Mouse (Mus musculus) embryonic facial prominence, embryonic 12.5 days (tissue): ENCODE data around the gene Gm20425. TPM values are rescaled to one million over a fixed set of nuclear protein-coding genes. Genes with fewer than 3 reads are reported as not detected.

Source experiments
- ATAC-seq: fragments of 200-750 bp; cut with Nextera tagmentation; 2 replicates; pipeline ENCODE4 v1.8.0; 2017; ENCODE audit not compliant: insufficient number of reproducible peaks, insufficient read depth, low FRiP score, low TSS enrichment
- H3K27ac ChIP-seq: fragments of 300-500 bp; sonication (generic); 2 replicates; pipeline ENCODE4 v1.5.1; 2016; ENCODE audit warnings: mild to moderate bottlenecking
- H3K27me3 ChIP-seq: fragments of 300-500 bp; sonication (generic); 2 replicates; pipeline ENCODE4 v1.6.1; 2016; ENCODE audit warnings: mild to moderate bottlenecking, moderate library complexity
- H3K36me3 ChIP-seq: fragments of 300-500 bp; sonication (generic); 2 replicates; pipeline ENCODE4 v1.6.1; 2016; ENCODE audit warnings: mild to moderate bottlenecking
- H3K4me1 ChIP-seq: fragments of 300-500 bp; sonication (generic); 2 replicates; pipeline ENCODE4 v1.6.1; 2016
- H3K4me2 ChIP-seq: fragments of 300-500 bp; sonication (generic); replicated peaks from 2 replicates; pipeline ENCODE4 v1.6.1; 2016; ENCODE audit warnings: mild to moderate bottlenecking, moderate library complexity
- H3K4me3 ChIP-seq: fragments of 300-500 bp; sonication (generic); 2 replicates; pipeline ENCODE4 v1.5.1; 2016; ENCODE audit warnings: mild to moderate bottlenecking
- H3K9ac ChIP-seq: fragments of 300-500 bp; sonication (generic); 2 replicates; pipeline ENCODE4 v1.6.1; 2016; ENCODE audit warnings: mild to moderate bottlenecking, moderate library complexity
- H3K9me3 ChIP-seq: fragments of 300-500 bp; sonication (generic); 2 replicates; pipeline ENCODE4 v1.6.1; 2016; ENCODE audit warnings: mild to moderate bottlenecking, moderate library complexity
- WGBS: fragments of 180-500 bp; shearing (Covaris S2); methylation state at CpG from one replicate; pipeline ENCODE4 v1.1.7; 2016; 5-methylcytosine and 5-hydroxymethylcytosine counted together
- polyA plus RNA-seq: library from polyadenylated mRNA; unstranded; fragments of >200 nt; fragmentation: Nextera tagmentation; extraction: Ambion mirVana; gene quantifications from 2 replicates; pipeline ENCODE4 v1.2.1, GENCODE M21; 2016

Gene Gm20425
- polyA plus RNA-seq, 1 experiment from 2014 or later = 0.60 TPM

DNA sequence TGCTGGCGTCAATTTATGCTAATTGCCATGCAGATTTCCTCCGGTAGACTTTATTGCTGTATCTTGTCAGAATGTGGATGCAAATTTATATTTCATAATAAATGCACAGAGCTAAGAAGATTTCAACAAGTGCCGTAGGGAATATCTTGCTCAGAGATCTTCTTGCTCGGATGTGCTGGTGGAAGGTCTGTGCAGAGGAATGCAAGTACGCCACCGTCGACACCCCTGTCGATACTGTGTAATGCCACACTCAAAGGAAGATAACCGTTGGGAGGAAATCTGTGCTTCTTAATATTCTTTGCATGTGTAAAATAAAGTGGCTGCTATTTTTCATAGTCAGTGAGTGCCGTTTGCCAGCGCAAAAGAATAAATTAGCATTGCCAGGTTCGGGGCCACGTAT is 83.0 kb downstream of the Gm20425 start:
- WGBS = 65% methylated on average over 13 of the region's 13 CpGs
- no peak overlapping the region for H3K27ac ChIP-seq
- no peaks in the 10 kb centered on the region for H3K9me3 ChIP-seq
- H3K4me3 ChIP-seq = no peak overlapping the region
- H3K36me3 ChIP-seq = no peaks in the 10 kb centered on the region
- H3K9ac ChIP-seq = no peak overlapping the region
- no peak overlapping the region for H3K4me2 ChIP-seq
- H3K27me3 ChIP-seq = no peaks in the 10 kb centered on the region
- no peak for ATAC-seq
- H3K4me1 ChIP-seq = peaks cover 13% of the 10 kb centered on the region; the same call in 1 of the 2 replicates

DNA sequence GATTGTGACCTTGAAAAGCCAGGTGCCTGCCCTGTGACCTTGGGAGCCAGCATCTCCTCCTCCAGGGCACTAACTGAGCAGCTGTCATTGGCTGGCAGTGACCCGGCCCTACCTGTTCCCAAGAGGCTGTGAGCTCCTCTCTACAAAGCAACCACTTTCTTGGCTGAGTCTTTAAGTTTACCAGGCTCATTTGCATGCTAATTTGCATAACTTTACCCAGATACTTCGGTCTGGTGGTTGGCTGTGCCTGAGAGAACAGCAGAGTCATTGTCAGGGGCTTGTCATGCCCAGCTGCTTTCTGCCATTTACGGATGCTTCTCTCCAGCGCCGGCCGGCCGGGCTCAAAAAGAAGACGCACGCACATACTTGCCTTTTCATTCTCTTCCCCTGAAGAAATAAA is 83.4 kb downstream of the Gm20425 start:
- H3K36me3 ChIP-seq = no peaks in the 10 kb centered on the region
- peaks cover 13% of the 10 kb centered on the region; the same call in 1 of the 2 replicates for H3K4me1 ChIP-seq
- H3K9ac ChIP-seq = no peak overlapping the region
- no peak for ATAC-seq
- WGBS = 22% methylated on average over 9 of the region's 9 CpGs
- H3K4me2 ChIP-seq = no peak overlapping the region
- H3K4me3 ChIP-seq = no peak overlapping the region
- no peaks in the 10 kb centered on the region for H3K9me3 ChIP-seq
- H3K27me3 ChIP-seq = no peaks in the 10 kb centered on the region
- no peak overlapping the region for H3K27ac ChIP-seq

- no peaks in the 10 kb centered on the region for H3K27me3 ChIP-seq
- no peak overlapping the region for H3K4me2 ChIP-seq
- no peak overlapping the region for H3K4me3 ChIP-seq
- peaks cover 13% of the 10 kb centered on the region; the same call in 1 of the 2 replicates for H3K4me1 ChIP-seq
- H3K9me3 ChIP-seq = no peaks in the 10 kb centered on the region
- WGBS = 73% methylated on average over 10 of the region's 10 CpGs
- no peak for ATAC-seq
- no peak overlapping the region for H3K27ac ChIP-seq
- no peaks in the 10 kb centered on the region for H3K36me3 ChIP-seq
- H3K9ac ChIP-seq = no peak overlapping the region
Measured at GRCm38 (mm10) chr9:103146257-103146656, 83.8 kb downstream of the Gm20425 start.

- H3K27ac ChIP-seq = no peak overlapping the region
- H3K9ac ChIP-seq = no peak overlapping the region
- 28% methylated on average over 5 of the region's 5 CpGs for WGBS
Measured at GRCm38 (mm10) chr9:103145351-103145750, 84.8 kb downstream of the Gm20425 start.

DNA sequence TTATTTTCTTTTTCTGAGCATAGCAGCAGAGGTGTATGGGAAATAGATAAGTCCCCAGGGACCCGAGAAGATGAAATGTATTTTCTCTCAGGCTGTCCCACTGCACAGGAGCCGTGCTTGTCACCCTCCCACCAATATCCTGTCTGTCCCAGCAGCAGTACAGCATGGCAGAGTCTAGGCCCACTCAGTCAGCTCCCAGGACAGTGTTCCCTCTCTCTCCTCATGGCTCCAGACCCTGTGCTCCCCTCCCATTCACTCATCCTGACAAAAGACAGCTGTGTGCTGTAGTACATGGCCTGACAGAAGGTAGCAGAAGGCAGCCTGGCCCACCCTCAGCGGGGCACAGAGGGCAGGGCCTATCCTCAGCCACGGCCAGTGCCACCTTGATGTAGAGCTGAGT is 86.2 kb downstream of the Gm20425 start:
- 0 out of 2 replicates have a peak, but pooled peaks have one; percentile 25 for ATAC-seq

More at GRCm38 (mm10) chr9:103145351-103145750, 84.8 kb downstream of the Gm20425 start:
- Histone ChIP-seq H3K27me3 (no peaks in the 10 kb centered on the region), H3K4me3 (no peak overlapping the region), H3K36me3 (no peaks in the 10 kb centered on the region), H3K4me2 (no peak overlapping the region), H3K9me3 (no peaks in the 10 kb centered on the region), H3K4me1 (peaks cover 15% of the 10 kb centered on the region; the same call in 1 of the 2 replicates)
- no peak for ATAC-seq

GRCm38 (mm10) chr9:103141266-103141665 is 88.8 kb downstream of the Gm20425 start:
- H3K27ac ChIP-seq = no peak overlapping the region
- H3K27me3 ChIP-seq = no peaks in the 10 kb centered on the region
- no peak overlapping the region for H3K4me2 ChIP-seq
- no peaks in the 10 kb centered on the region for H3K9me3 ChIP-seq
- no peak overlapping the region for H3K4me3 ChIP-seq
- ATAC-seq = no peak
- H3K36me3 ChIP-seq = no peaks in the 10 kb centered on the region
- H3K4me1 ChIP-seq = peaks cover 10% of the 10 kb centered on the region; the same call in 1 of the 2 replicates
- 86% methylated on average over 7 of the region's 7 CpGs for whole genome bisulfite sequencing
- H3K9ac ChIP-seq = no peak overlapping the region

More for the DNA sequence above, 86.2 kb downstream of the Gm20425 start:
- Histone ChIP-seq H3K9me3 (no peaks in the 10 kb centered on the region), H3K4me2 (no peak overlapping the region), H3K27ac (no peak overlapping the region; the same call in 1 of the 2 replicates), H3K4me3 (no peak overlapping the region), H3K36me3 (no peaks in the 10 kb centered on the region), H3K9ac (no peak overlapping the region), H3K27me3 (no peaks in the 10 kb centered on the region), H3K4me1 (peaks cover 15% of the 10 kb centered on the region; the same call in 1 of the 2 replicates)
- 56% methylated on average over 4 of the region's 4 CpGs for WGBS

- Histone ChIP-seq H3K9ac (no peak overlapping the region), H3K9me3 (no peaks in the 10 kb centered on the region), H3K4me2 (no peak overlapping the region), H3K36me3 (no peaks in the 10 kb centered on the region), H3K4me1 (peaks cover 7% of the 10 kb centered on the region; the same call in 1 of the 2 replicates), H3K27ac (no peak overlapping the region), H3K4me3 (no peak overlapping the region), H3K27me3 (no peaks in the 10 kb centered on the region)
- no peak for ATAC-seq
- 76% methylated on average over 6 of the region's 6 CpGs for WGBS
Measured at GRCm38 (mm10) chr9:103140384-103140783, 89.7 kb downstream of the Gm20425 start.

Other genes starting within 250 kb of the Gm20425 start
- 3.5 and 3.7 TPM in 2 replicates for gene Slco2a1, start 241.6 kb downstream of the Gm20425 start, polyA plus RNA-seq
- gene Rab6b, start 118.5 kb downstream of the Gm20425 start, polyA plus RNA-seq = 11.1 and 11.5 TPM in 2 replicates
- gene Srprb, start 28.2 kb downstream of the Gm20425 start, polyA plus RNA-seq = 58.0 and 60.0 TPM in 2 replicates
- gene Trf, start 137 bp upstream of the Gm20425 start, polyA plus RNA-seq = 19.1 and 20.1 TPM in 2 replicates
- gene 1300017J02Rik, start 74.8 kb upstream of the Gm20425 start, polyA plus RNA-seq = 3.8 and 5.7 TPM in 2 replicates
- 77.3 and 78.4 TPM in 2 replicates for gene Topbp1, start 74.9 kb upstream of the Gm20425 start, polyA plus RNA-seq
- gene Cdv3, start 135.5 kb upstream of the Gm20425 start, polyA plus RNA-seq = 108 and 110 TPM in 2 replicates